Mouse (Mus musculus) liver, adult 2 months (tissue): ENCODE results near the gene Pex6.

Experiments used
- CTCF ChIP-seq: fragments of 200-500 bp; IDR thresholded peaks from 2 replicates; pipeline ENCODE4 v1.5.1; 2011; ENCODE audit warnings: low read depth, low read length, control low read depth
- POLR2A ChIP-seq: fragments of 200-500 bp; IDR thresholded peaks from 2 replicates; pipeline ENCODE4 v1.6.1; 2011; ENCODE audit warnings: low read length, control low read depth; ENCODE audit not compliant: insufficient read depth; ENCODE audit errors: extremely low read depth

GRCm38 (mm10) chr17:46685913-46686312, 25.4 kb upstream of the Pex6 start:
- no peak for TF ChIP-seq POLR2A
- TF ChIP-seq CTCF = no peak
